Mouse (Mus musculus) heart, embryonic 15.5 days (tissue): ENCODE results near the gene Slc8a3. TPM values are rescaled to one million over a fixed set of nuclear protein-coding genes. Genes with fewer than 3 reads are reported as not detected.

Experiments
- ATAC-seq: fragments of 200-750 bp; cut with Nextera tagmentation; replicated peaks from 2 replicates; pipeline ENCODE4 v1.8.0; 2017; ENCODE audit warnings: low read depth, moderate TSS enrichment; ENCODE audit not compliant: insufficient number of reproducible peaks, insufficient read depth, low FRiP score
- H3K27ac ChIP-seq: fragments of 300-500 bp; sonication (generic); 2 replicates; pipeline ENCODE4 v1.5.1; 2015; ENCODE audit warnings: mild to moderate bottlenecking, inconsistent platforms
- H3K27me3 ChIP-seq: fragments of 300-500 bp; sonication (generic); 2 replicates; pipeline ENCODE4 v1.6.1; 2015; ENCODE audit warnings: inconsistent platforms
- H3K36me3 ChIP-seq: fragments of 300-500 bp; sonication (generic); 2 replicates; pipeline ENCODE4 v1.6.1; 2015; ENCODE audit warnings: mild to moderate bottlenecking, inconsistent platforms
- H3K4me1 ChIP-seq: fragments of 300-500 bp; sonication (generic); replicated peaks from 2 replicates; pipeline ENCODE4 v1.6.1; 2015; ENCODE audit warnings: inconsistent platforms
- H3K4me2 ChIP-seq: fragments of 300-500 bp; sonication (generic); 2 replicates; pipeline ENCODE4 v1.6.1; 2015; ENCODE audit warnings: inconsistent platforms, mild to moderate bottlenecking, moderate library complexity
- H3K4me3 ChIP-seq: fragments of 300-500 bp; sonication (generic); 2 replicates; pipeline ENCODE4 v1.5.1; 2015; ENCODE audit warnings: mild to moderate bottlenecking, inconsistent platforms
- H3K9ac ChIP-seq: fragments of 300-500 bp; sonication (generic); 2 replicates; pipeline ENCODE4 v1.6.1; 2015; ENCODE audit warnings: mild to moderate bottlenecking, inconsistent platforms
- H3K9me3 ChIP-seq: fragments of 300-500 bp; sonication (generic); replicated peaks from 2 replicates; pipeline ENCODE4 v1.6.1; 2016; ENCODE audit warnings: inconsistent platforms
- WGBS: fragments of 180-500 bp; shearing (Covaris S2); methylation state at CpG from one replicate; pipeline ENCODE4 v1.1.7; 2015; ENCODE audit warnings: mixed read lengths; 5-methylcytosine and 5-hydroxymethylcytosine counted together
- polyA plus RNA-seq: library from polyadenylated mRNA; unstranded; fragments of >200 nt; fragmentation: Nextera tagmentation; extraction: Ambion mirVana; gene quantifications from 2 replicates; pipeline ENCODE4 v1.2.1, GENCODE M21; 2015

Gene Slc8a3
- polyA plus RNA-seq, 1 experiment from 2014 or later = 0.60 TPM

DNA sequence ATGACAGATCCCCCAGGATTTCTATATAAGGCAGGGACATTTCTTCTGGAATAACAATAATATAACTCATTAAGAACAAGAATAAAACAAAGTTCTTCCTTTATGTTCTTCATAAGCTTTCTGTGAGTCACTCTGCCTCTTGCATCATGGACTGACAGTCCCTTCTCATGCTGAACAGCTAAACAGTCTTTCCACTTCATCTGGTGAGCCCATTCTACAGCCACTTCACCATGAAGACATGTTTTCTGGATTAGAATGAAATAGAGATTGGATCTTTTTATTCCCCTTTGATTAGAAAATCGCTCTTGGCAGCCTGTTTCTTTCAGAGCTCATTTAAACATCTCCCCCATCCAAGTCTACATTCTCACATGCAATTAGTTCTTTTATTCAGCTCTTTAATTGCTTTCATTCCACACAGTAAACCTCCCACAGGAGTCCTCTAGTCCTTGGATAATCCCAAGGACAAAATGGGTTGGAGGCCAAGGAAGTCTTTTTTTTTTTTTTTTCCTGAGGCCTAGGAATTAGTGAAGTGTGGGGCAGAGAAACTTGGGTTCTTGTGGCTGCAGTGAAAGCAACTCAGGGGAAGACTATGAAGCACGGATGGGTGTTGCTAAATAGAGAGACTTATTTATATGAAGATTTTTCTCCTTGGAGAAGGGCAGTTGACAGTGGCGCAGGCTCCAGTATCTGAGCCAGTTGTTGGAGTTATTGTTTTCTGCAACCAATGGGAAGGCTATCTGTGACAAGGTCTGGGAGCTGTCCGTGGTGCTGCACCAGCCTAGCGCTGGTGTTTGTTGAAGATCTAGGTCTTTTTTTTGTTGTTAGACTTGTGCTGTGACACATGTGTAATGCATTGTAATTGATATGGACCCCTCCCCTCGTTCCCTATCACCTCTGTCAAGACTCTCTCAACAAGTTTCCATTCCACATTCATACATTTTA, 127.1 kb downstream of the Slc8a3 start:
- H3K9me3 ChIP-seq = no peaks in the 10 kb centered on the region
- no peak for ATAC-seq
- no peak overlapping the region for H3K4me2 ChIP-seq
- H3K27ac ChIP-seq = no peak overlapping the region
- H3K27me3 ChIP-seq = no peaks in the 10 kb centered on the region
- no peaks in the 10 kb centered on the region for H3K36me3 ChIP-seq
- H3K4me3 ChIP-seq = no peak overlapping the region
- no peaks in the 10 kb centered on the region for H3K4me1 ChIP-seq
- no peak overlapping the region for H3K9ac ChIP-seq
- 19% methylated on average over 6 of the region's 6 CpGs for WGBS

DNA sequence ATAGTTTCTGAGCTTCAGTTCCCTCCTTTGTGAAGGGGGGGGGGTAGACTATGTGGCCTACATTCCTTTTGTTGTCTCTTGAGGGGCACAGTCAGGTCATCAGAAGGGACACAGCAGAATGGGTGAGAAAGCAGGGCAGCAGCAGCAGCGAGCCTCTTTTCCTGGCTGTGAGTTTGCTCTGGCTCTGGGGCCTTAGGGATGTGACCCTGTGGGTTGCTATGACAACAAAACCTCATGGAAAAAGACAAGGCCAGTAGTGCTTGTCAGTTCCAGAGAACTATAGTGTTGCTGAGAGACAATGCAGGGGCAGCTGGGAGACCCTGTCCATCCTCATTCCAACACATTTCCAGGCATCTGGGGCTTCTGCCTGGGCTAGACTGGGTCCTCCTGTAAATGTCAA, 129.8 kb downstream of the Slc8a3 start:
- Histone ChIP-seq H3K4me3 (no peak overlapping the region), H3K9me3 (no peaks in the 10 kb centered on the region), H3K4me1 (no peaks in the 10 kb centered on the region), H3K36me3 (no peaks in the 10 kb centered on the region), H3K27me3 (no peaks in the 10 kb centered on the region), H3K4me2 (no peak overlapping the region), H3K27ac (no peak overlapping the region), H3K9ac (no peak overlapping the region)
- WGBS = 45% methylated on average over 1 of the region's 1 CpGs
- no peak for ATAC-seq

DNA sequence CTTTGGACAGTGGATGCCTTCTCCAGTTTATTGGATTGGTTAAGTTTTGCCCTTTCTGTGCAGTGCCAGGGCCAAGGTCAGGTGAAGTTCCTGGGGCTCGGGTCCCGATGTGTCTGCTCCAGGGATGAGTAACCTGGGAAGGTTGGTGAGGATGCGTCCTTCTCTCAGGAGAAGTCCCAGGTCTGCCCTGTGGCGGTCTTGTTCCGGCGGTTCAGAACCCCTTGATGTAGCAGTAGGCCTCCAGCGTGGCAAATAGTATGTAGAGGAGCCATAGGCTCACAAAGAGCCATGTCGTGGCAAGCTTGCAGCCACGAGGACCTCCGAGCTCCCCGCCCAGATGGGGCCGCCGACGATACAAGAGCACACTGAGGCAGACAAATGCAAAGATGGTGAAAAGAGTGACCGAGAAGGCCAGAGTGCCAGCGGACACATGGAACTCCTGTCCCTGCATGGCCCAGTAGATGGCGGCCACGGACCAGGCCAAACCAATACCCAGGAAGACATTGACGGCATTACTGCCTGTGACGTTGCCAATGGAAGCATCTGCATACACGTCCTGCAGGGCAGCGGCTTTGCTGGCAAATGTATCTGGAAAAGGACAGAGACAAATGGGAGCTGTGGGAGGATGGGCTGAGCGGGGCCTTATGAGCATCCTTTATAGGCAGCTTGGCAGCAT, 133.6 kb downstream of the Slc8a3 start:
- no peak for ATAC-seq

DNA sequence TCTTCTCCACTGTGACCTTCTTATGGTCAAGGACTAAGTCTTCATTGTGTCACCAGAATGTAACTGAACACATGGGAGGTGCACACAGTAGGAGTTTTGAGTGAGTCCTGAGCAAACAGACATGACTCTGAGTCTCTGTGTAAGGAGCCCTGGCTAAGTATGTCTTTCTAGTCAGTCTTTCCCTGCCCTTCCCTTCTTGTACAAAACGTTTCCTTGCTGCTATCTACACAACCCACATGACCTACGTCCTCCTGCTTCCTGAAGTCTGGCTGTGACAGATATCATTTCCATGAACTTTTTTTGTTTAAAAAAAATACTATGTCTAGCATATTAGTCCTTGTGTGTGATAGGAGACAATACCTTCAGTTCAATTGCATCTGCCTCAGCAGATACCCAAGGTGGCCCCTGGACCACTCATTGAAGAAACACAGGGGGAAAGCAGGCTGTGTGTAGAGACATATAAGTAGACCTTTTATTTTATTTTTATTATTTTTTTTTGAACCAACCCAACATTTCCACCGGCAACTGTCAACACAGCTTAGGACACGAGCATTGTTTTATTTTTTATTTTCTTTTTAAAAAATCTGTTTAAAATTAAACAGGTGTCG, 135.4 kb downstream of the Slc8a3 start:
- no peaks in the 10 kb centered on the region for H3K36me3 ChIP-seq
- 55% methylated on average over 5 of the region's 5 CpGs for WGBS
- ATAC-seq = no peak
- no peak overlapping the region for H3K9ac ChIP-seq
- H3K27ac ChIP-seq = no peak overlapping the region
- no peaks in the 10 kb centered on the region for H3K9me3 ChIP-seq
- H3K4me2 ChIP-seq = no peak overlapping the region
- H3K4me1 ChIP-seq = no peaks in the 10 kb centered on the region
- H3K4me3 ChIP-seq = no peak overlapping the region
- H3K27me3 ChIP-seq = no peaks in the 10 kb centered on the region

More for the DNA sequence above, 133.6 kb downstream of the Slc8a3 start:
- no peak overlapping the region for H3K4me2 ChIP-seq
- no peak overlapping the region for H3K9ac ChIP-seq
- no peaks in the 10 kb centered on the region for H3K9me3 ChIP-seq
- H3K27ac ChIP-seq = no peak overlapping the region
- no peaks in the 10 kb centered on the region for H3K36me3 ChIP-seq
- 30% methylated on average over 23 of the region's 23 CpGs for WGBS
- H3K27me3 ChIP-seq = no peaks in the 10 kb centered on the region
- no peak overlapping the region for H3K4me3 ChIP-seq
- no peaks in the 10 kb centered on the region for H3K4me1 ChIP-seq

DNA sequence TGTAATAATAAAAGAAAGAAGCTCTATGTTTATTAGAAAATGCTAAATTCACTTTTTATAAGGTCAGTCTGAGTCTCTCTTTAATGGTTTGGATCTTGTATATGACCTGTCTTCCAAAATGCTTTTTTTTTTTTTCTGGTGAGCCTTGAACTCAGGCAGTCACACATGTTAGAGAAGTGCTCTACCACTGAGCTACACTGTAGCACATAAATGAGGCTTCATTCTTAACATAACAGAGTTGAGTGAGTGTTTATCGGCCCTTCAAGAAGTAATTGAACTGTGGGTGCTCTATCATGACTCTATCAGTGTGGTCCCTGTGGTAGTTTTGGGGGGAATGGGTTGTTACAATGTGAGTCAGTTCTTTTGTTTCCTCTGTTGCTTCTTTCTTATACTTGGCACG, 139.0 kb downstream of the Slc8a3 start:
- ATAC-seq = no peak
- H3K4me3 ChIP-seq = no peak overlapping the region

DNA sequence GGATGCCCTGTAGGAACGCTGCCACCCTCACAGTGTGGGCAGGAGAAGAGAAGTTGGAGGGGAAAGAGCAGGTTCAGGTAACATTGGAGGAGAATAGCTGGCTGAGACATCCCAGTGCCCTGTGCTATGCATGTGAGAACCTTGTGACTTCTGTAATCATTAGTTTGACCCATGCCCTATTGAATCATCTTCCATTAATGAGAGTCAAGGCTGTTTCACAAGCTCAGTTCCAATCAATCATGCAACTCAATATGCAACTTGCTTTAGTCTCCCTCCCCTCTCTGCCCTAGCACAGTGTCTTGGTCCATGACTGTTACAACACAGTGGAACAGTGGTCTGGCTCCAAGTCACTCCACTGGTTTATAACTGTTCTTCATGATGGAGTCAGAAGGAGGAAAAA, 143.3 kb downstream of the Slc8a3 start:
- no peaks in the 10 kb centered on the region for H3K27me3 ChIP-seq
- H3K4me2 ChIP-seq = no peak overlapping the region
- H3K4me1 ChIP-seq = no peaks in the 10 kb centered on the region
- no peaks in the 10 kb centered on the region for H3K36me3 ChIP-seq
- no peaks in the 10 kb centered on the region for H3K9me3 ChIP-seq
- 67% methylated on average over 1 of the region's 1 CpGs for WGBS
- no peak overlapping the region for H3K9ac ChIP-seq
- ATAC-seq = no peak
- no peak overlapping the region for H3K27ac ChIP-seq
- H3K4me3 ChIP-seq = no peak overlapping the region

More for the DNA sequence above, 139.0 kb downstream of the Slc8a3 start:
- Histone ChIP-seq H3K4me2 (no peak overlapping the region), H3K9me3 (no peaks in the 10 kb centered on the region), H3K36me3 (no peaks in the 10 kb centered on the region), H3K4me1 (no peaks in the 10 kb centered on the region), H3K27me3 (no peaks in the 10 kb centered on the region), H3K27ac (no peak overlapping the region), H3K9ac (no peak overlapping the region)
- 75% methylated on average over 2 of the region's 2 CpGs for WGBS

DNA sequence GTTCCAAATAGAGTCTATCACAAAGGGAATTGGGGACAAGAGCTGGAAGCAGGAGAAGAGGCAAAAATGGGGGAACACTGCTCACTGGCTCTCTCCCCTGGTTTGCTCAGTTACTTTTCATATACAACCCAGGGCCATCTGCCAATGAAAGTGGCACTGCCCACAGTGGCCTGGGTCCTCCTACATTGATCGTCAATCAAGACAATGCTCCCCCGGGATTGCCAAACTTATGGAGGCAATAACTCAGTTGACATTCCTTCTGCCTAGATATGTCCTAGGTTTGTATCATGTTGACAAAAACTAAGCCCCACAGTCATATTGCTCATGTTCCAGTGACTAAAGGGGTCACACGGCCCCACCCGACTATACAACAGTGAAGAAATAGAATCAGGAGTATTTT, 144.0 kb downstream of the Slc8a3 start:
- H3K27ac ChIP-seq = no peak overlapping the region
- no peaks in the 10 kb centered on the region for H3K36me3 ChIP-seq
- no peaks in the 10 kb centered on the region for H3K9me3 ChIP-seq
- H3K9ac ChIP-seq = no peak overlapping the region
- H3K4me3 ChIP-seq = no peak overlapping the region
- WGBS = 85% methylated on average over 4 of the region's 4 CpGs
- ATAC-seq = no peak
- no peak overlapping the region for H3K4me2 ChIP-seq
- no peaks in the 10 kb centered on the region for H3K4me1 ChIP-seq
- no peaks in the 10 kb centered on the region for H3K27me3 ChIP-seq

DNA sequence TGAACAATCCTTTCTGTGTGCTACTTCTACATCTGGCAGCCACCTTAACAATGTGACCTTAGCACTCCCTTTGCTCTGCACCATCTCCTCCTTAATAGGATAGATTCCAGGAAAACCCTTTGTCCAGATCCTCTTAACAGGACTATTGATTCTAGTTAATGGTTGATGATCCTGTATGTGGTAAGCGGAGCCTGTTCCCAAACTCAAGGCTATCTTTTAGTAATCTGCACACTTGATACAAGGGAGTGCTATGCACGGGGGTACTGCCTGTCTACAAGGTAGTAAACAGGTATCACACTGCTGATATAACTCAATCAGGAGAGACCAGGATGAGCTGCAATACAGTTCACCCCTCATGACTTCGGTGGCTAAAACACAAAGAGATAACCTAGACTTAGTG, 144.6 kb downstream of the Slc8a3 start:
- WGBS = 68% methylated on average over 3 of the region's 3 CpGs

DNA sequence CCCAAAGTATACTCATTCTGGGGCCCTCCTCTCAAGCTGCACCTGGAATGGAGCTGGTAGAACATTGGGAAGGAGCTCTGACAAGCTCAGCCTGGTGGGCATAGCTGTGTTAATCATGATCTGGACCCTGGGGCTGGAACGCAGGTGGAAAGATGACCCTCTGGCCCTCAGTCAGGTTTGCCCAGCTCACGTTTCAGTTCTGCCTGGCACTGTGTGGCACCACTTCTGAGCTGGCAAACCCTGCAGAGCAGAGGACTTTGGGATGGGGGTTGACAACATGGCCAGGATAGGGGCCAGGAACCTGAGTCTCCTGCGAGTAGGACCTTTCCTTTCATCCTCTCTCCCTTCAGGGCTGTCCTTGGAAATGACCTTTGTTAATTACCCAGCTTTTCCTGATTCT, 146.3 kb downstream of the Slc8a3 start:
- H3K9ac ChIP-seq = no peak overlapping the region
- no peaks in the 10 kb centered on the region for H3K4me1 ChIP-seq
- no peak for ATAC-seq
- H3K27ac ChIP-seq = no peak overlapping the region
- H3K36me3 ChIP-seq = no peaks in the 10 kb centered on the region
- H3K27me3 ChIP-seq = no peaks in the 10 kb centered on the region
- H3K4me2 ChIP-seq = no peak overlapping the region
- WGBS = 74% methylated on average over 3 of the region's 3 CpGs
- no peak overlapping the region for H3K4me3 ChIP-seq
- H3K9me3 ChIP-seq = no peaks in the 10 kb centered on the region

More for the DNA sequence above, 144.6 kb downstream of the Slc8a3 start:
- Histone ChIP-seq H3K4me2 (no peak overlapping the region), H3K27ac (no peak overlapping the region), H3K9me3 (no peaks in the 10 kb centered on the region), H3K36me3 (no peaks in the 10 kb centered on the region), H3K4me3 (no peak overlapping the region), H3K27me3 (no peaks in the 10 kb centered on the region), H3K4me1 (no peaks in the 10 kb centered on the region), H3K9ac (no peak overlapping the region)
- ATAC-seq = no peak

DNA sequence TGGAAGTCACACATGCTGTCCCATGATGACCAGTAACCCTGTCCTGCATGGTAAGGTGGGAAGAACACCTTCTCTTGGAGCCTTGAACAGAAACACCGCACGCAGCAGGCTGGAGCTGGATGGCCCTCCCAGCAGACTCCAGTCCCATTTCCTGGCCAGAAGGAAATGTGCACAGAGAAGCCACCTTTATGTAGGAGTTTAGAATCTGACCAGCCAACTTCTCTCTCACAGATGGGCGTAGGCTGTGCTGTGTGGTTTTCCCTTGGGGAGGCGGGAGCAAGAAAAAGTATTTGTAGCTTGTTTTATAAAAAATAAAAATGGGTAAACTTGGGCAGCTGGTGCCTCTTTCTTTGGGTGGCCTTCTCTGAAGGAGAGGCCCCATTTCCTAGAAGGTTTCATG, 146.9 kb downstream of the Slc8a3 start:
- Histone ChIP-seq H3K9ac (no peak overlapping the region), H3K27me3 (no peaks in the 10 kb centered on the region), H3K4me3 (no peak overlapping the region), H3K36me3 (no peaks in the 10 kb centered on the region), H3K4me2 (no peak overlapping the region), H3K27ac (no peak overlapping the region), H3K9me3 (no peaks in the 10 kb centered on the region), H3K4me1 (no peaks in the 10 kb centered on the region)
- WGBS = 86% methylated on average over 4 of the region's 4 CpGs
- ATAC-seq = no peak

DNA sequence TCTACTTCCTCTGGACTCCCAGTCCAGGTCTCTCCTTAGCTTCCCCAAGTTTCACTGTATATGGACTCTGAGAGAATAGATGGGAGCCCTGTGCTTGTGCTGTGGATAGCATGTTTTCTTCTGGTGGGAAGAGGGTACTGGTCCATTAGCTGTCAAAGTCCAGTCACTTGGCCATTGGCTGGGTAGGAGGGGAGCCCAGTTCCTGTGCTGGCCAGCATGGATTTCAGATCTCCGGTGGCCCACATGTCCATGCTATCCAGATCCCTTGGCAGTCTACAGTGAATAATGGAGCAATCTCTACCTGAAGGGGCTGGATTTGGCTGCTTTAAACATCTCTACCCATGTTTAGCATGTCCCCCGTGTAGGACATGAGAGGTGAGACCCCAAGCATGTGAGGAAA, 148.0 kb downstream of the Slc8a3 start:
- H3K9ac ChIP-seq = no peak overlapping the region
- ATAC-seq = no peak
- H3K27ac ChIP-seq = no peak overlapping the region
- H3K4me2 ChIP-seq = no peak overlapping the region
- H3K4me3 ChIP-seq = no peak overlapping the region
- WGBS = 73% methylated on average over 2 of the region's 2 CpGs
- no peaks in the 10 kb centered on the region for H3K4me1 ChIP-seq
- no peaks in the 10 kb centered on the region for H3K27me3 ChIP-seq
- H3K36me3 ChIP-seq = no peaks in the 10 kb centered on the region
- H3K9me3 ChIP-seq = no peaks in the 10 kb centered on the region
